Mouse (Mus musculus) lung, postnatal 0 days (tissue): ENCODE measurements around the gene Cdh4.

Experiments
- CTCF ChIP-seq: IDR thresholded peaks from 2 replicates; pipeline ENCODE4 v1.5.1; 2016; ENCODE audit warnings: antibody characterized with exemption, mild to moderate bottlenecking
- EP300 ChIP-seq: IDR thresholded peaks from 2 replicates; pipeline ENCODE4 v1.6.1; 2016; ENCODE audit warnings: antibody characterized with exemption, mild to moderate bottlenecking, control low read depth

GRCm38 (mm10) chr2:179761718-179762441, 319.6 kb downstream of the Cdh4 start:
- no peak for TF ChIP-seq CTCF
- no peak for TF ChIP-seq EP300
